Mouse (Mus musculus) adrenal gland, adult 10 weeks (tissue): ENCODE results near the gene Pde6c. TPM values are rescaled to one million over a fixed set of nuclear protein-coding genes. Genes with fewer than 3 reads are reported as not detected.

Experiments
- polyA plus RNA-seq: library from polyadenylated mRNA; stranded (reverse); fragments of 350-450 nt; fragmentation: Illumina TruSeq; extraction: RNeasy Lipid Tissue Mini Kit (QIAGEN cat#74804); gene quantifications from one replicate; pipeline ENCODE4 v1.2.3, GENCODE M21; 2014; ENCODE audit warnings: low read depth, low replicate concordance

Gene Pde6c
- not detected for polyA plus RNA-seq

GRCm38 (mm10) chr19:38132481-38132880, at the start of gene Pde6c:
TSS of gene Pde6c (plus strand) at chr19:38132781.

GRCm38 (mm10) chr19:38096858-38097758, 35.5 kb upstream of the Pde6c start, which contains the start of gene Ffar4:
TSS of gene Ffar4 (plus strand) at chr19:38097071.

GRCm38 (mm10) chr19:38125219-38125610, 7.4 kb upstream of the Pde6c start, which contains the start of gene Rbp4:
TSS of gene Rbp4 (minus strand) at chr19:38125281.

GRCm38 (mm10) chr19:38223905-38224684, 91.5 kb downstream of the Pde6c start, which contains the start of gene Fra10ac1:
TSS of gene Fra10ac1 (minus strand) at chr19:38224156.

Other genes starting within 250 kb of the Pde6c start
- 42.1 TPM for gene Myof, start 89.2 kb upstream of the Pde6c start, polyA plus RNA-seq
- 5.0 TPM for gene Cep55, start 77.8 kb upstream of the Pde6c start, polyA plus RNA-seq
- gene Ffar4, start 35.7 kb upstream of the Pde6c start, polyA plus RNA-seq = 1.5 TPM
- gene Rbp4, start 7.5 kb upstream of the Pde6c start, polyA plus RNA-seq = 28.3 TPM
- 62.7 TPM for gene Fra10ac1, start 91.4 kb downstream of the Pde6c start, polyA plus RNA-seq
- 4.5 TPM for gene Lgi1, start 131.8 kb downstream of the Pde6c start, polyA plus RNA-seq